Mouse (Mus musculus): ENCODE measurements around the gene Rhoh.
A peak's percentile ranks its signal among the peaks of the same experiment; 100 is the strongest.

Rhoh gene

GRCm38 (mm10) chr5:65860281-65861000 lies 572 bp upstream of the Rhoh start:
- DNase-seq (ENCODE audit: low spot score in 2 of 2): peak in 1 of 2 experiments; percentile 30

- DNase-seq (ENCODE audit: low spot score in 2 of 2): no peak
Measured at GRCm38 (mm10) chr5:65862217-65862927, 1.4 kb downstream of the Rhoh start.

GRCm38 (mm10) chr5:65863349-65863749 lies 2.3 kb downstream of the Rhoh start:
- DNase-seq (ENCODE audit: low spot score in 2 of 2): peak; percentile 78 to 88

GRCm38 (mm10) chr5:65864486-65864885 lies 3.5 kb downstream of the Rhoh start:
- DNase-seq (ENCODE audit: low spot score in 2 of 2): no peak

GRCm38 (mm10) chr5:65864946-65865345 lies 3.9 kb downstream of the Rhoh start:
- DNase-seq (ENCODE audit: low spot score in 2 of 2): no peak

GRCm38 (mm10) chr5:65866591-65866990 lies 5.6 kb downstream of the Rhoh start:
- no peak for DNase-seq (ENCODE audit: low spot score in 2 of 2)

- no peak for DNase-seq (ENCODE audit: low spot score in 2 of 2)
Measured at GRCm38 (mm10) chr5:65867380-65868116, 6.5 kb downstream of the Rhoh start.

GRCm38 (mm10) chr5:65868419-65868818 lies 7.4 kb downstream of the Rhoh start:
- DNase-seq (ENCODE audit: low spot score in 2 of 2): no peak

GRCm38 (mm10) chr5:65869660-65870059 lies 8.6 kb downstream of the Rhoh start:
- no peak for DNase-seq (ENCODE audit: low spot score in 2 of 2)

- no peak for DNase-seq (ENCODE audit: low spot score in 2 of 2)
Measured at GRCm38 (mm10) chr5:65871276-65871875, 10.4 kb downstream of the Rhoh start.

- DNase-seq (ENCODE audit: low spot score in 2 of 2): no peak
Measured at GRCm38 (mm10) chr5:65873212-65873611, 12.2 kb downstream of the Rhoh start.

- DNase-seq (ENCODE audit: low spot score in 2 of 2): no peak
Measured at GRCm38 (mm10) chr5:65875269-65875668, 14.3 kb downstream of the Rhoh start.

GRCm38 (mm10) chr5:65878367-65878766 lies 17.4 kb downstream of the Rhoh start:
- no peak for DNase-seq (ENCODE audit: low spot score in 2 of 2)

- no peak for DNase-seq (ENCODE audit: low spot score in 2 of 2)
Measured at GRCm38 (mm10) chr5:65881254-65881653, 20.2 kb downstream of the Rhoh start.

GRCm38 (mm10) chr5:65882476-65883205 lies 21.6 kb downstream of the Rhoh start:
- DNase-seq (ENCODE audit: low spot score in 2 of 2): no peak

- DNase-seq (ENCODE audit: low spot score in 2 of 2): no peak
Measured at GRCm38 (mm10) chr5:65883355-65883754, 22.3 kb downstream of the Rhoh start.

- no peak for DNase-seq (ENCODE audit: low spot score in 2 of 2)
Measured at GRCm38 (mm10) chr5:65885699-65886443, 24.9 kb downstream of the Rhoh start.

GRCm38 (mm10) chr5:65888102-65888501 lies 27.1 kb downstream of the Rhoh start:
- DNase-seq (ENCODE audit: low spot score in 2 of 2): no peak

- DNase-seq (ENCODE audit: low spot score in 2 of 2): no peak
Measured at GRCm38 (mm10) chr5:65888998-65889397, 28.0 kb downstream of the Rhoh start.

- DNase-seq (ENCODE audit: low spot score in 2 of 2): no peak
Measured at GRCm38 (mm10) chr5:65891251-65891826, 30.3 kb downstream of the Rhoh start.
